Comparison of ENCODE assay signal across 25 mouse cellular contexts in the genomic region with DNA sequence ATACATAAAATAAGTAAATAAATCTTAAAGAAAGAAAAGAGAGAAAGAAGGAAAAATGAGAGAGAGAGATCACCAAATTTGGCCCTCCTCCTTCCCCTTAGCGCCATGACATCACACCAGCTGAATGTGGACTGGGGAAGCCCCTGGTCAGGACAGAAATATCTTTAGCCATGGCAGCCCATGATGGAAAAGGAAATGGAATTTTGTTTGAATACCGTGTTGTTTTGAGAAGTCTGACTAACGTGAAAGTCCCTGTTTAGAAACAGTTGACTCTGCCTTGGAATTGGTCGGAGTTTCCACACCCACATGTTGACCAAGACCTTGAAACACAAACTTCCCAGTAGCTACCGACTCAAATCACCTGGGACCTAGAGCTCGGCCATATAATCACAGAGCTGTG. TPM values are rescaled to one million over a fixed set of nuclear protein-coding genes. Genes with fewer than 3 reads are reported as not detected.
DNase-seq lines count a peak whose midpoint lies in the region; ATAC-seq and TF ChIP-seq lines count a peak whose summit lies in the region.
"Had no signal": no experiment of that assay in that cellular context is flagged by ENCODE, and none has a peak within 500 bp of the region (broad histone marks: within the 10 kb centered on the region; RNA-seq: fewer than 3 reads in every experiment).

No protein-coding gene starts in this region.

- intact Hi-C loops in left cerebral cortex, adult 2 months (cut with DNase I), result no loop called here
- intact Hi-C loops in left cerebral cortex, postnatal 25 days (cut with DNase I), result no loop called here

- 77% methylated on average over 6 of the region's 6 CpGs for WGBS in limb, embryonic 15.5 days
- 94% methylated on average over 6 of the region's 6 CpGs for WGBS in limb, embryonic 10.5 days

- TF ChIP-seq CTCF in CH12.LX (conservative IDR thresholded peaks at IDR 0.05 in 1 of 2, IDR thresholded peaks at IDR 0.05 in 1 of 2; ENCODE audit: low read depth in 2 of 2, low read length in 2 of 2) (no peak), E14TG2a.4 (conservative IDR thresholded peaks at IDR 0.05; ENCODE audit: low read length) (no peak)
- TF ChIP-seq CTCF in left cerebral cortex, adult 2 months (IDR thresholded peaks at IDR 0.05), result no peak

- no peak for DNase-seq in limb, embryonic 10.5 days (ENCODE audit: low spot score)
- DNase-seq in CH12.LX (ENCODE audit: extremely low read depth) (peak; percentile 51), ES-E14 (ENCODE audit: low read depth, low spot score) (no peak)
- no peak for DNase-seq in left cerebral cortex, adult 2 months (ENCODE audit: extremely low spot score in 1 of 2, low spot score in 2 of 2)
- no peak for DNase-seq in left cerebral cortex, postnatal 25 days (ENCODE audit: low spot score in 2 of 2)
- no peak for DNase-seq in kidney, adult 18-20 months
- DNase-seq: adrenal gland, adult 8-10 months; adrenal gland, postnatal 14 days; adrenal gland, postnatal 36 days; cerebellum, adult 11-12 months; cerebellum, adult 2 months; cerebellum, adult 9-10 months; cerebellum, postnatal 10 days; cerebellum, postnatal 25 days; forebrain, postnatal 0 days had no signal

- H3K27me3 ChIP-seq in limb, embryonic 15.5 days, result no peaks in the 10 kb centered on the region
- no peaks in the 10 kb centered on the region for H3K27me3 ChIP-seq in limb, embryonic 10.5 days (ENCODE audit: low read depth, poor library complexity, severe bottlenecking)
- H3K27me3 ChIP-seq in CH12.LX (replicated peaks) (no peaks in the 10 kb centered on the region), E14TG2a.4 (ENCODE audit: insufficient read depth, low read length) (peaks cover 13% of the 10 kb centered on the region)
- H3K27me3 ChIP-seq: embryonic facial prominence, embryonic 12.5 days; Patski had no signal

- dilution Hi-C loops in CH12.LX (cut with MboI; ENCODE audit: extremely low pct_ligation_motif_present, extremely low pct_unique_long_range_greater_than_20kb, low sequenced_read_pairs), result no loop called here

- no peak overlapping the region for H3K9ac ChIP-seq in limb, embryonic 15.5 days
- H3K9ac ChIP-seq in CH12.LX (ENCODE audit: insufficient read depth, low read depth) (no peak overlapping the region), ES-E14 (ENCODE audit: insufficient read depth, low read depth, low read length, poor library complexity, severe bottlenecking) (peak overlapping the region; percentile 29; the same call in 1 of the 2 replicates)
- H3K9ac ChIP-seq: embryonic facial prominence, embryonic 12.5 days; forebrain, embryonic 12.5 days; forebrain, postnatal 0 days had no signal

- TF ChIP-seq POLR2A in CH12.LX (IDR thresholded peaks at IDR 0.05; ENCODE audit: low read depth, low read length), result no peak

- peaks cover 31% of the 10 kb centered on the region for H3K4me1 ChIP-seq in limb, embryonic 15.5 days
- peaks cover 43% of the 10 kb centered on the region for H3K4me1 ChIP-seq in limb, embryonic 10.5 days
- H3K4me1 ChIP-seq in CH12.LX (ENCODE audit: control insufficient read depth in 1 of 2, insufficient read depth in 2 of 2) (peaks cover 12 to 25% of the 10 kb centered on the region in 2 experiments), E14TG2a.4 (replicated peaks; ENCODE audit: low read depth, low read length) (peaks cover 54% of the 10 kb centered on the region), ES-E14 (ENCODE audit: control insufficient read depth in 2 of 2, insufficient read depth in 2 of 2, low read length in 2 of 2, poor library complexity in 1 of 2) (peaks cover 2 to 12% of the 10 kb centered on the region in 2 experiments; a peak in 2 of 4 replicates)

- H3K27ac ChIP-seq in limb, embryonic 15.5 days, result peak overlapping the region; percentile 47; the same call in 1 of the 2 replicates
- no peak overlapping the region for H3K27ac ChIP-seq in limb, embryonic 10.5 days
- H3K27ac ChIP-seq in CH12.LX (ENCODE audit: insufficient read depth, low read depth), result no peak overlapping the region
- no peak overlapping the region for H3K27ac ChIP-seq in ES-E14 (ENCODE audit: insufficient read depth, low read depth, low read length, poor library complexity, severe bottlenecking)
- H3K27ac ChIP-seq in left cerebral cortex, adult 2 months, result no peak overlapping the region
- H3K27ac ChIP-seq: embryonic facial prominence, embryonic 10.5 days; embryonic facial prominence, embryonic 12.5 days; forebrain, embryonic 12.5 days had no signal

- no peak overlapping the region for H3K4me2 ChIP-seq in limb, embryonic 15.5 days
- H3K4me2 ChIP-seq in CH12.LX (ENCODE audit: insufficient read depth, low read depth, poor library complexity, severe bottlenecking), result 0 out of 2 replicates have a peak overlapping the region, but pooled peaks have one; percentile 19
- H3K4me2 ChIP-seq: embryonic facial prominence, embryonic 12.5 days; forebrain, embryonic 12.5 days had no signal

- in situ Hi-C loops in CH12.LX (cut with MboI; ENCODE audit: low pct_ligation_motif_present, low pct_unique_long_range_greater_than_20kb, low sequenced_read_pairs), result no loop called here
- in situ Hi-C loops in ES-E14 (cut with MboI; ENCODE audit: low sequenced_read_pairs in 2 of 2, unreplicated experiment in 2 of 2), result loop anchor here in 1 of 2 experiments (10.0 kb wide), 1 partner anchor 60 kb away; no protein-coding TSS in a partner anchor

- peak; percentile 56; the same call in 1 of the 2 replicates for TF ChIP-seq EP300 in CH12.LX (IDR thresholded peaks at IDR 0.05; ENCODE audit: low read length)

- ATAC-seq in limb, embryonic 15.5 days (ENCODE audit: insufficient number of reproducible peaks, low FRiP score, low TSS enrichment, low read depth), result no peak
- ATAC-seq: activated CD4-positive, CD25-positive, alpha-beta regulatory T cell, adult 4 months; forebrain, embryonic 14.5 days; forebrain, postnatal 0 days; Patski had no signal

- TF ChIP-seq RAD21 in CH12.LX (IDR thresholded peaks at IDR 0.05; ENCODE audit: low read depth, low read length), result no peak

- H3K9me3 ChIP-seq in limb, embryonic 15.5 days, result no peaks in the 10 kb centered on the region
- H3K9me3 ChIP-seq in limb, embryonic 10.5 days (replicated peaks), result no peaks in the 10 kb centered on the region
- peaks cover 14% of the 10 kb centered on the region for H3K9me3 ChIP-seq in CH12.LX (replicated peaks; ENCODE audit: low read length)
- no peaks in the 10 kb centered on the region for H3K9me3 ChIP-seq in E14TG2a.4 (ENCODE audit: low read length)
- H3K9me3 ChIP-seq in ES-E14 (ENCODE audit: control insufficient read depth, insufficient read depth, low read depth, low read length), result no peaks in the 10 kb centered on the region
- H3K9me3 ChIP-seq: embryonic facial prominence, embryonic 12.5 days had no signal

- H3K36me3 ChIP-seq in limb, embryonic 15.5 days, result no peaks in the 10 kb centered on the region
- no peaks in the 10 kb centered on the region for H3K36me3 ChIP-seq in limb, embryonic 10.5 days
- H3K36me3 ChIP-seq in CH12.LX (replicated peaks in 1 of 2; ENCODE audit: control insufficient read depth in 1 of 2, insufficient read depth in 1 of 2, low read length in 1 of 2) (no peaks in the 10 kb centered on the region), E14TG2a.4 (ENCODE audit: insufficient read depth, low read length) (no peaks in the 10 kb centered on the region), ES-E14 (ENCODE audit: control insufficient read depth, insufficient read depth, low read length, poor library complexity, severe bottlenecking) (no peaks in the 10 kb centered on the region)
- H3K36me3 ChIP-seq: embryonic facial prominence, embryonic 10.5 days; embryonic facial prominence, embryonic 12.5 days; forebrain, embryonic 12.5 days had no signal

- no peaks in the 10 kb centered on the region for H3K79me2 ChIP-seq in CH12.LX (replicated peaks; ENCODE audit: control insufficient read depth, extremely low read depth, insufficient read depth, poor library complexity, severe bottlenecking)

- H3K4me3 ChIP-seq in limb, embryonic 15.5 days, result no peak overlapping the region
- H3K4me3 ChIP-seq in limb, embryonic 10.5 days, result no peak overlapping the region
- H3K4me3 ChIP-seq in CH12.LX (replicated peaks in 1 of 3; ENCODE audit: low read depth in 2 of 3, low read length in 2 of 3, poor library complexity in 1 of 3) (no peak overlapping the region), E14TG2a.4 (replicated peaks; ENCODE audit: low read length) (peak overlapping the region; percentile 52), ES-E14 (ENCODE audit: insufficient read depth in 1 of 2, low read depth in 1 of 2, low read length in 2 of 2, poor library complexity in 1 of 2, severe bottlenecking in 1 of 2) (peak overlapping the region in 1 of 2 experiments; percentile 22; a peak in 1 of 4 replicates)
- H3K4me3 ChIP-seq in left cerebral cortex, adult 2 months, result no peak overlapping the region
- H3K4me3 ChIP-seq: embryonic facial prominence, embryonic 10.5 days; embryonic facial prominence, embryonic 12.5 days; forebrain, embryonic 12.5 days had no signal

TF ChIP-seq in CH12.LX, 34 proteins besides CTCF, POLR2A, EP300 and RAD21 (continues in another document):
- peak; percentile 48; the same call in 1 of the 2 replicates for TF ChIP-seq BHLHE40 (IDR thresholded peaks at IDR 0.05; ENCODE audit: low read depth, low read length)
- no peak for TF ChIP-seq RCOR1 (conservative IDR thresholded peaks at IDR 0.05; ENCODE audit: low read depth, low read length)
- TF ChIP-seq CHD2 (IDR thresholded peaks at IDR 0.05; ENCODE audit: low read length), result 0 out of 2 replicates have a peak, but pooled peaks have one; percentile 10

TF ChIP-seq in ES-E14, 5 proteins besides CTCF, POLR2A, EP300 and RAD21 (continues in another document):
- TF ChIP-seq MAFK (IDR thresholded peaks at IDR 0.05; ENCODE audit: insufficient read depth, low read depth, low read length) (no peak), HCFC1 (IDR thresholded peaks at IDR 0.05; ENCODE audit: borderline replicate concordance, insufficient read depth, low read length) (no peak), ZNF384 (IDR thresholded peaks at IDR 0.05; ENCODE audit: low read depth, low read length) (no peak)

RNA-seq across cellular contexts. Expression of gene Tcp11, which starts 24.0 kb away (rescaled TPM):
- 1.5 TPM in 2 replicates for polyA plus RNA-seq in limb, embryonic 15.5 days (2015; fragmentation: Nextera tagmentation; extraction: Ambion mirVana)
- polyA plus RNA-seq in limb, embryonic 10.5 days (2016; fragmentation: Nextera tagmentation; extraction: Ambion mirVana), result 0.97 and 1.1 TPM in 2 replicates
- total RNA-seq in CH12.LX (2012; rRNA removed) (not detected in 2 replicates), CH12.LX (2014; rRNA removed) (not detected in 2 replicates), ES-E14 (2012; rRNA removed) (4.8 and 7.3 TPM in 2 replicates)
- polyA plus RNA-seq in CH12.LX (2012; ENCODE audit: insufficient read length, low read depth), result not detected in 2 replicates
- under 1 TPM; 0.61 to 0.88 TPM for total RNA-seq in left cerebral cortex, adult 2 months (2021)
- total RNA-seq in left cerebral cortex, postnatal 25 days (2021), result under 1 TPM; 0.80 to 0.99 TPM
- total RNA-seq: adrenal gland, adult 18-20 months; adrenal gland, postnatal 14 days; adrenal gland, postnatal 36 days had no signal
- polyA plus RNA-seq: C2C12 had no signal

RNA-seq across cellular contexts. Expression of gene Scube3, which starts 37.5 kb away (rescaled TPM):
- polyA plus RNA-seq in limb, embryonic 15.5 days (2015; fragmentation: Nextera tagmentation; extraction: Ambion mirVana), result 4.2 and 6.9 TPM in 2 replicates
- polyA plus RNA-seq in limb, embryonic 10.5 days (2016; fragmentation: Nextera tagmentation; extraction: Ambion mirVana), result 10.9 and 11.0 TPM in 2 replicates
- total RNA-seq in CH12.LX (2012; rRNA removed) (0.08 and 0.50 TPM in 2 replicates), CH12.LX (2014; rRNA removed) (not detected in 2 replicates), ES-E14 (2012; rRNA removed) (24.0 and 25.7 TPM in 2 replicates)
- polyA plus RNA-seq in CH12.LX (2012; ENCODE audit: insufficient read length, low read depth), result 0.10 and 0.19 TPM in 2 replicates
- 1 to 10 TPM; 1.5 TPM for total RNA-seq in left cerebral cortex, adult 2 months (2021)
- 1 to 10 TPM; 1.1 to 5.5 TPM for total RNA-seq in left cerebral cortex, postnatal 25 days (2021)
- polyA plus RNA-seq: activated CD4-positive, CD25-positive, alpha-beta regulatory T cell, adult 4 months had no signal
